Mouse (Mus musculus): ENCODE data around the gene Fkbp15.

GRCm38 (mm10) chr4:62362437-62362836 is 2.1 kb upstream of the Fkbp15 start:
- TF ChIP-seq POLR2A (IDR thresholded peaks at IDR 0.05; ENCODE audit: low read depth, low read length) (no peak), CTCF (conservative IDR thresholded peaks at IDR 0.05; ENCODE audit: insufficient read depth, insufficient read length, low read depth, low read length) (no peak)

All from kidney, adult 2 months (tissue).